Mouse (Mus musculus): ENCODE measurements around the gene Tia1.

- TF ChIP-seq CTCF (IDR thresholded peaks at IDR 0.05; ENCODE audit: low read depth): no peak
- TF ChIP-seq EP300 (IDR thresholded peaks at IDR 0.05; ENCODE audit: low read depth): no peak
These were observed 70.1 kb downstream of the Tia1 start for GRCm38 (mm10) chr6:86474072-86474471.
